Mouse (Mus musculus): ENCODE results near the gene Adipoq.

DNA sequence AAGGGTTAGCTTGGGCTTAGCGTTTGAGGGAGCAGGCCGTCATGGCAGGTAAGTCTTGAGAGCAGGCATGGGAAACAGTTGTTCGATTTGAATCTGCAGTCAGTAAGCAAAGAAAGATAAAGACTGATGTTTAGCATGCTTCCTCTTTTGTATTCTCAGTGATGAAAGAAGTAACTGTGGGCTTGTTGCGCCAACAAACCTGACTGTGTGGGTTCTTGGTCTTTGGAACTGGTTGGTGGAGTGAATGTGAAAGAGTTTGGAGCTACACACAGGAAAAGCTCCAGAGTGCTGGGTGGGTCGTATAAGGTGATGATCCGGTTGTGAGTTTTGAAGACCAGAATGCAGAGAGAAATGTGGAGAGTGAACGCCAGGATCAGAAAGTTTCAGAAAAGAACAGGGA, 49.3 kb downstream of the Adipoq start:
- TF ChIP-seq CTCF (IDR thresholded peaks at IDR 0.05; ENCODE audit: low read depth, low read length) (no peak), POLR2A (IDR thresholded peaks at IDR 0.05; ENCODE audit: borderline replicate concordance, low read depth, low read length) (no peak)
